Mouse (Mus musculus) E14TG2a.4 (cell line): ENCODE measurements at regions not wholly inside any gene's neighbourhood (a gene's known extent, or its start where the extent isn't known, plus 50 kb on each side); places are given as distances from the start of the nearest gene placed in this dataset.
"Not testable (repeated sequence)": the region's sequence is repeated elsewhere in the genome, so short reads cannot be mapped to it uniquely, and the experiment has no call there.

Experiments used
- H3K27me3 ChIP-seq: 2 replicates; pipeline ENCODE4 v1.6.1; 2014; ENCODE audit warnings: low read length, control low read depth; ENCODE audit not compliant: insufficient read depth
- H3K36me3 ChIP-seq: 2 replicates; pipeline ENCODE4 v1.6.1; 2014; ENCODE audit warnings: low read length, control low read depth; ENCODE audit not compliant: insufficient read depth
- H3K4me1 ChIP-seq: replicated peaks from 2 replicates; pipeline ENCODE4 v1.6.1; 2014; ENCODE audit warnings: low read depth, low read length, control low read depth
- H3K4me3 ChIP-seq: replicated peaks from 2 replicates; pipeline ENCODE4 v1.5.1; 2014; ENCODE audit warnings: mild to moderate bottlenecking, low read length
- H3K9me3 ChIP-seq: 2 replicates; pipeline ENCODE4 v1.6.1; 2014; ENCODE audit warnings: low read length, control low read depth
- CTCF ChIP-seq: conservative IDR thresholded peaks from 2 replicates; pipeline ENCODE4 v1.5.1; 2014; ENCODE audit warnings: low read length
- NANOG ChIP-seq: IDR thresholded peaks from 2 replicates; pipeline ENCODE4 v1.6.1; 2014; ENCODE audit warnings: borderline replicate concordance, low read length, mixed read lengths
- POU5F1 ChIP-seq: IDR thresholded peaks from 2 replicates; pipeline ENCODE4 v1.6.1; 2014; ENCODE audit warnings: low read length, borderline replicate concordance

GRCm38 (mm10) chr3:45104431-45104830 lies 273.8 kb upstream of the Pcdh10 start:
- Histone ChIP-seq H3K4me1 (no peaks in the 10 kb centered on the region), H3K27me3 (no peaks in the 10 kb centered on the region), H3K36me3 (no peaks in the 10 kb centered on the region), H3K9me3 (peaks cover 99% of the 10 kb centered on the region), H3K4me3 (no peak overlapping the region)
- TF ChIP-seq POU5F1, result no peak
- TF ChIP-seq CTCF, result no peak
- TF ChIP-seq NANOG, result no peak; the same call in 1 of the 2 replicates

DNA sequence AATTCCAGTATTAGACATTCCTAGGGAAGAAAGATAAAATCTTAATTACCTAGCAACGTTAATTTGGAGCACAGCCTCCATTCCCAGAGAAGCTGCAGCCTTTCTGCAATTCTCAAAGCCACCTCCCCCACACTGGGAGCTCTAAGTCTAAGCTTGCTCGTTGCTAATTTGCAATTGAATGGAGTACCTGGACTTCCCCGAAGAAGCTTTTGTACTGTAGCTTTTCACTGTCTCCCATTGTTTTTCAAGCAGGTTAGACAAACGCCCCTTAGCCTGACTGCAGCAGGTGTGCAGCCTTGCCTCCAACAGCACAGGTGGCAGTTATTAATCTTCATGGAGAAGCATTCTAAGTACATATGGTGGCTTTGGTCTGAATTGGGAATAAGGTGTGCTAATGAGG lies 260.9 kb upstream of the Pcdh10 start:
- H3K4me3 ChIP-seq, H3K27me3 ChIP-seq, H3K4me1 ChIP-seq: not testable (repeated sequence)
- peaks cover 10% of the 10 kb centered on the region; the same call in 1 of the 2 replicates for H3K36me3 ChIP-seq
- peaks cover 61% of the 10 kb centered on the region for H3K9me3 ChIP-seq

DNA sequence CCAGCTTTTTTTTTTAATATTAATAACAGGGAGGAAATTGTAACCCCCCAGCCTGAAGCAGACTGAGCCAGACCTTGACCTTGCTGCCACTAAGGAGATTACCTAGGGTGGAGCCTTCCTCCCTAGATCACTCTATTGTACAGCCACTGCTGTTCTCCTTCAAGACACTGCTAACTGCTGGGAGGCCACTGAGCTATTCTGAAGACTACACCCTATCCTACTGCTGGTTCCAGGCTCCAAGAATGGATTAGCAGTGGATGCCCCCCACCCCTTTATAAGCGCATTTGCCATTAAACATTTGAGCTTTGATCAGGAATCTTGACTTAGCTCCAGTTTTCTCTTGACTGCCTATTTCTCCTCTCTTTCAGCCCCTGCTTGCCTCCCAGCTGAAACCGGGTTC lies 260.3 kb upstream of the Pcdh10 start:
- H3K4me3 ChIP-seq, H3K4me1 ChIP-seq, H3K27me3 ChIP-seq: not testable (repeated sequence)
- Histone ChIP-seq H3K9me3 (peaks cover 55% of the 10 kb centered on the region), H3K36me3 (peaks cover 10% of the 10 kb centered on the region; the same call in 1 of the 2 replicates)
